Mouse (Mus musculus): ENCODE results near the gene Clasp1.
"Not testable (repeated sequence)": the region's sequence is repeated elsewhere in the genome, so short reads cannot be mapped to it uniquely, and the experiment has no call there.

Clasp1 gene

GRCm38 (mm10) chr1:118581179-118581578, 192.3 kb downstream of the Clasp1 start:
- no peak for DNase-seq (ENCODE audit: low spot score in 2 of 2)

- DNase-seq (ENCODE audit: low spot score in 2 of 2), result no peak
Observed at GRCm38 (mm10) chr1:118589721-118590120, 200.9 kb downstream of the Clasp1 start.

- no peak for DNase-seq (ENCODE audit: low spot score in 2 of 2)
Observed at GRCm38 (mm10) chr1:118592933-118593332, 204.1 kb downstream of the Clasp1 start.

- DNase-seq (ENCODE audit: low spot score in 2 of 2), result no peak
Observed at GRCm38 (mm10) chr1:118595395-118595794, 206.5 kb downstream of the Clasp1 start.

- no peak for DNase-seq (ENCODE audit: low spot score in 2 of 2)
Observed at GRCm38 (mm10) chr1:118597475-118598213, 208.8 kb downstream of the Clasp1 start.

GRCm38 (mm10) chr1:118598339-118598738, 209.5 kb downstream of the Clasp1 start:
- no peak for DNase-seq (ENCODE audit: low spot score in 2 of 2)

- no peak for DNase-seq (ENCODE audit: low spot score in 2 of 2)
Observed at GRCm38 (mm10) chr1:118613631-118614183, 224.8 kb downstream of the Clasp1 start.

GRCm38 (mm10) chr1:118621055-118621454, 232.2 kb downstream of the Clasp1 start:
- not testable (repeated sequence) for DNase-seq (ENCODE audit: low spot score in 2 of 2)

GRCm38 (mm10) chr1:118622857-118623256, 234.0 kb downstream of the Clasp1 start:
- DNase-seq (ENCODE audit: low spot score in 2 of 2), result no peak

- DNase-seq (ENCODE audit: low spot score in 2 of 2), result no peak
Observed at GRCm38 (mm10) chr1:118625461-118625860, 236.6 kb downstream of the Clasp1 start.

- DNase-seq (ENCODE audit: low spot score in 2 of 2), result no peak
Observed at GRCm38 (mm10) chr1:118625921-118626320, 237.1 kb downstream of the Clasp1 start.

GRCm38 (mm10) chr1:118626452-118626851, 237.6 kb downstream of the Clasp1 start:
- DNase-seq (ENCODE audit: low spot score in 2 of 2), result no peak

GRCm38 (mm10) chr1:118627781-118628464, 239.1 kb downstream of the Clasp1 start, which contains the start of gene Tfcp2l1:
TSS of gene Tfcp2l1 (plus strand) at chr1:118627945.
- peak; percentile 66 to 80 for DNase-seq (ENCODE audit: low spot score in 2 of 2)

GRCm38 (mm10) chr1:118633415-118633980, 244.6 kb downstream of the Clasp1 start:
- DNase-seq (ENCODE audit: low spot score in 2 of 2), result no peak

GRCm38 (mm10) chr1:118642296-118642999, 253.6 kb downstream of the Clasp1 start:
- DNase-seq (ENCODE audit: low spot score in 2 of 2), result no peak

GRCm38 (mm10) chr1:118643138-118643979, 254.5 kb downstream of the Clasp1 start:
- no peak for DNase-seq (ENCODE audit: low spot score in 2 of 2)

GRCm38 (mm10) chr1:118645701-118646100, 256.8 kb downstream of the Clasp1 start:
- no peak for DNase-seq (ENCODE audit: low spot score in 2 of 2)

- DNase-seq (ENCODE audit: low spot score in 2 of 2), result no peak
Observed at GRCm38 (mm10) chr1:118648015-118648414, 259.2 kb downstream of the Clasp1 start.

GRCm38 (mm10) chr1:118649933-118650770, 261.3 kb downstream of the Clasp1 start:
- no peak for DNase-seq (ENCODE audit: low spot score in 2 of 2)

- no peak for DNase-seq (ENCODE audit: low spot score in 2 of 2)
Observed at GRCm38 (mm10) chr1:118650771-118651080, 261.9 kb downstream of the Clasp1 start.
